Mouse (Mus musculus) C2C12 (cell line): ENCODE data around the gene Mfsd6.

Source experiments
- CTCF ChIP-seq: IDR thresholded peaks from one replicate; pipeline ENCODE4 v1.5.1; 2011; ENCODE audit not compliant: control insufficient read depth, insufficient read depth, insufficient read length
- FOSL1 ChIP-seq: IDR thresholded peaks from one replicate; pipeline ENCODE4 v1.8.0; 2011; ENCODE audit warnings: mild to moderate bottlenecking, low read length; ENCODE audit not compliant: poor library complexity, insufficient read depth, severe bottlenecking
- MYOD1 ChIP-seq: IDR thresholded peaks from one replicate; pipeline ENCODE4 v1.6.1; 2011; ENCODE audit warnings: low read depth; ENCODE audit not compliant: control insufficient read depth, insufficient read length
- USF1 ChIP-seq: IDR thresholded peaks from one replicate; pipeline ENCODE4 v1.6.1; 2011; ENCODE audit warnings: low read depth, mild to moderate bottlenecking, control low read depth, moderate library complexity

DNA sequence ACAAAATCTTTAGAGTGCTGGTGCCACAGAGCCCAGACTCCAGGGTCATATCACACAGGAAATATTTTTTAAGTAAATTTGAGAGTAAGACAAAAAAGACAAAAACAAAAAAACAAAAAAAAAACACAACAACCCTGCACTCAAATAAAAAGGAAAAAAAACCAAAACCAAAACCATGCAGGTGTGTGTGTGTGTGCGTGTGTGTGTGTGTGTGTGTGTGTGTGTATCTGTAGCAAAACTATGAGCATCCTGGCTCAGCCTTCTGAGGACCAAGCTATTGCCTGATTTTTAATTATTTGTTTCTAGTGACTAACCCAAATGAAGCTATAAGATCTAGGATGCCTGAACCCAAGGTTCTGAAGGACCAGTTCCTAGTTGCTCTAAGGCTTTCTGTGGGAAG, 24.4 kb upstream of the Mfsd6 start:
- TF ChIP-seq CTCF = no peak
- no peak for TF ChIP-seq USF1
- TF ChIP-seq FOSL1 = no peak
- TF ChIP-seq MYOD1 = no peak
